Mouse (Mus musculus): ENCODE measurements around the gene Rab13. TPM values are rescaled to one million over a fixed set of nuclear protein-coding genes. Genes with fewer than 3 reads are reported as not detected.
A peak's percentile ranks its signal among the peaks of the same experiment; 100 is the strongest.

Gene Rab13
- total RNA-seq, 2 experiments from 2014 or later = 6.2 to 8.8 TPM

GRCm38 (mm10) chr3:90254419-90255193, 41.1 kb downstream of the Rab13 start:
- DNase-seq (ENCODE audit: low spot score in 2 of 2) = no peak
- TF ChIP-seq CTCF (conservative IDR thresholded peaks at IDR 0.05) = no peak
- H3K27ac ChIP-seq = peak overlapping the region; percentile 95
- peak overlapping the region; percentile 97 for H3K4me3 ChIP-seq

DNA sequence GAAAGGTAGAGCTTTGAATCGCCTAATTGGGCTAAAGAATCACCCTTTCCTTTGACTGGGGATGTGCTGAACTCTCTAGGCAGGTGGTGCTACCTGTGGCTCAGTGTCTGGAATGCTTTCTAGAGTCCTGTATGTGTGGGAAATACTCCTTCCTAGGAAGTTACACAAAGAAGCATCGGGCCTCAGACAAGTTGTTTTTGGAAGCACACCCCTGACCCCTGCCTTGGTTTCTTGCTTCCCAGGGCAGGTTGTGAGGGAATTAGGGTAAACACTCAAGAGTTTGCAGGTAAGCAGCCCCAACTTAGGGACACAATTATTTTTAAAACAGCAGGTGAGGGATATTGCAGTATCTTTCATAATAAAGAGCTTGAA, 41.7 kb downstream of the Rab13 start:
- Histone ChIP-seq H3K4me3 (peak overlapping the region; percentile 97), H3K27ac (peak overlapping the region; percentile 95; the same call in 1 of the 2 replicates)
- TF ChIP-seq CTCF (conservative IDR thresholded peaks at IDR 0.05) = no peak
- DNase-seq (ENCODE audit: low spot score in 2 of 2) = no peak

GRCm38 (mm10) chr3:90255784-90256353, 42.4 kb downstream of the Rab13 start:
- DNase-seq (ENCODE audit: low spot score in 2 of 2) = no peak
- no peak overlapping the region for H3K4me3 ChIP-seq
- no peak overlapping the region for H3K27ac ChIP-seq
- TF ChIP-seq CTCF (conservative IDR thresholded peaks at IDR 0.05) = no peak

DNA sequence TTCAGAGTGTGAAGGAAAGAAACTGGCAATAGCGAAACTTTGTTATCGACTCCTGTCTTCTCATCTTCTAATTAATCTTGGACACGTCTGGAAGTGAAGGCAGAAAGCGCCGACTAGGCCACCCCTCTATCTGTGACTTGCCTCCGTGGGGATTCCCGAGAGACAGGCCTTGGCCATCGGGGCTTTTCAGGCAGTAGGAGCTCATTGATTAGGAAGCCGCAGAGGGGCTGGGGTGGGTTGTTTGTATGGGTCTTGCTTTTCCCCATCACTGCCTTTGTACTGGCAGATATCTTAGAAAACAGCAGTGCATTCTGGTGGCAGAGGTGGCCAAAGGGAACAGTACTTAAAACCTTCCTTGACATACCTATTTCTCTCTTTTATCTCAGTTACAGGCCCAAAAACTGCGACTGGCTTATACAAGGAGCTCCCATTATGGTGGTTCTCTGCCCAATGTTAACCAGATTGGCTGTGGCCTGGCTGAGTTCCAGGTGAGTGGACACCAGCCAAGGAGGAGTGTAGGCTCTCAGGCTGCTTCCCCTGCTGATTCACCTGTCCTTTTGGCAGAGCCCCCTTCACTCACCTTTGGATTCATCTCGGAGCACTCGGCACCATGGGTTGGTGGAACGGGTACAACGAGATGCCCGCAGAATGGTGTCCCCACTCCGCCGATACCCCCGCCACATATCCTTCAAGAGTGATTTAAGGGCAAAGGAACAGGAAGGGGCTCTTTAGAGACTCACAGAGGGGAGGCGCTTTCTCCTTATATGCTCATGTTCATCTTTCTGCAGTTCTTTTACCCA, 43.4 kb downstream of the Rab13 start:
- no peak overlapping the region for H3K27ac ChIP-seq
- H3K4me3 ChIP-seq = no peak overlapping the region
- no peak for DNase-seq (ENCODE audit: low spot score in 2 of 2)
- no peak for TF ChIP-seq CTCF (conservative IDR thresholded peaks at IDR 0.05)

GRCm38 (mm10) chr3:90258521-90258920, 45.0 kb downstream of the Rab13 start:
- H3K27ac ChIP-seq = no peak overlapping the region
- TF ChIP-seq CTCF (conservative IDR thresholded peaks at IDR 0.05) = no peak
- no peak for DNase-seq (ENCODE audit: low spot score in 2 of 2)
- H3K4me3 ChIP-seq = no peak overlapping the region

- Histone ChIP-seq H3K4me3 (no peak overlapping the region), H3K27ac (no peak overlapping the region)
- no peak for DNase-seq (ENCODE audit: low spot score in 2 of 2)
- TF ChIP-seq CTCF (conservative IDR thresholded peaks at IDR 0.05) = no peak
Observed at GRCm38 (mm10) chr3:90263121-90263771, 49.8 kb downstream of the Rab13 start.

DNA sequence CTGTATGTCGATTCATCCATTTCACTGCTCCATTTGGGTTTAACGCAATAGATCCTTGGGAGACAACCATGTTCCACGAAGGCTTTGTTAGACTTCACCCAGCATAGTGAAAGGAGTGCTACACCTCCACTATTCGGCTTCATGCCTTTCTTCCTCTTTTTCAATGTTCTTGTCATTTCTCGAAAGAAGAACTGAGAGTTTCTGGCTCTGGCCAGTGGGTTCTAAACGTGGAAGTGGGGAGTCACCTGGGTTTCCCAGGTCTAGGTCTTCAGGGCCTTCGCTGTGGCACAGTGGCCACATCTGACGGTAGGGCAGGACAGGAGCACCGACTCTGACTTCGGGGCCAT, 51.2 kb downstream of the Rab13 start:
- peak overlapping the region; percentile 84 for H3K4me3 ChIP-seq
- TF ChIP-seq CTCF (conservative IDR thresholded peaks at IDR 0.05) = no peak
- peak overlapping the region; percentile 98 for H3K27ac ChIP-seq
- no peak for DNase-seq (ENCODE audit: low spot score in 2 of 2)

- Histone ChIP-seq H3K27ac (peak within 1 kb of the TSS; percentile 98), H3K4me3 (peak within 1 kb of the TSS; percentile 84)
- peak; percentile 83 to 91 for DNase-seq (ENCODE audit: low spot score in 2 of 2)
- peak; percentile 87 for TF ChIP-seq CTCF (conservative IDR thresholded peaks at IDR 0.05)
Observed at GRCm38 (mm10) chr3:90265034-90265931, 51.8 kb downstream of the Rab13 start, which contains the start of gene Dennd4b. Gene Dennd4b, plus strand, starts transcription at chr3:90265185.

GRCm38 (mm10) chr3:90265932-90266741, 52.6 kb downstream of the Rab13 start:
- Histone ChIP-seq H3K27ac (peak overlapping the region; percentile 98), H3K4me3 (peak overlapping the region; percentile 84)
- TF ChIP-seq CTCF (conservative IDR thresholded peaks at IDR 0.05) = no peak
- DNase-seq (ENCODE audit: low spot score in 2 of 2) = no peak

DNA sequence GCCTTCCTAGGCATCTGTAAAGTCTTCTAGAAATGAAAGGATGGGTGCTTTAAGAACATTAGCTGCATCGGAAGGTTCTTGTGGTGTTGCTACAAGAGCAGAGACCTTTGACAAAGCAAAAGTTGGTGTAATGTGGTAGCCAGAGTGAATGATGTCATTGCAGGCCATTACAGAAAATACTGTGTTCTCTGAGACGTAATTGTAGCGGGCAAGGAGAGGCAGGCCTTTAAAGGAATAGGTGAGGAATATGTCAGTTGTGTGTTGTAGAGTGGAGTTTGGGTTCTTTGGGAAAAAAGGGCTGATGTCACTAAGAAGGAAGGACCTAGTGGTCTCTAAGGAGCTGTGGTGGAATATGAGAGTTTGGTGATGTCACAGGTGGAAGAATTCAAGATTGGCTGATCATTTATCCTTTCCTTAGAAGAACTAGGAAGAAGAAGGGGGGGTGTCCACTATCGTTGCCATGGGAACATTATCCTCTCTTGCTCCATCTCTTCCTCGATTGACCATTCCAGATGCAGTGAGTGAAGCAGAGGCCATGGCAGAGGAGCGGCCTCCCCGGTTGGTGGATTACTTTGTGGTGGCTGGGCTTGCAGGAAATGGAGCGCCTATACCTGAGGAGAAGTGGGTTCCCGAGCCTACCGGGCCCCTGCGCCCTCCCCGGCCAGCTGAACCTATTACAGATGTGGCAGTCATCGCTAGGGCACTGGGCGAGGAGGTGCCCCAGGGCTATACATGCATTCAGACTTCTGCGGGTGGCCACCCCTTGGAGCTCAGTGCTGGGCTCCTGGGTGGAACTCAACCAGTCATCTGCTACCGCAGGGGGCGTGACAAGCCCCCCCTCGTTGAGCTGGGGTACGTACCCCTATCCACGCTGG, 53.6 kb downstream of the Rab13 start:
- no peak for TF ChIP-seq CTCF (conservative IDR thresholded peaks at IDR 0.05)
- no peak for DNase-seq (ENCODE audit: low spot score in 2 of 2)
- Histone ChIP-seq H3K27ac (peak overlapping the region; percentile 98; the same call in 1 of the 2 replicates), H3K4me3 (no peak overlapping the region)

Data from layer of hippocampus, adult 2 months (tissue).